Mouse (Mus musculus): Measurements from ENCODE around the gene Dda1.

- peak; percentile 89 for TF ChIP-seq CTCF (IDR thresholded peaks at IDR 0.05; ENCODE audit: low read depth)
- no peak for TF ChIP-seq EP300 (IDR thresholded peaks at IDR 0.05; ENCODE audit: low read depth)
Measured at GRCm38 (mm10) chr8:71495039-71495438, 26.0 kb downstream of the Dda1 start.

Measured in liver, embryonic 14.5 days (tissue).